Mouse (Mus musculus) liver, postnatal 0 days (tissue): ENCODE data around the gene Vmp1. TPM values are rescaled to one million over a fixed set of nuclear protein-coding genes. Genes with fewer than 3 reads are reported as not detected.

Source experiments
- ATAC-seq: fragments of 200-750 bp; cut with Nextera tagmentation; 2 replicates; pipeline ENCODE4 v1.8.0; 2017; ENCODE audit warnings: mild to moderate bottlenecking, moderate library complexity
- DNase-seq: peaks from one replicate; pipeline ENCODE4 v3.0.0-alpha.2; 2016
- H3K27ac ChIP-seq: fragments of 300-500 bp; sonication (generic); 2 replicates; pipeline ENCODE4 v1.5.1; 2014; ENCODE audit warnings: antibody characterized with exemption, moderate library complexity, mild to moderate bottlenecking, low read depth
- H3K27me3 ChIP-seq: fragments of 300-500 bp; sonication (generic); 2 replicates; pipeline ENCODE4 v1.6.1; 2014; ENCODE audit warnings: low read length, control low read depth, mixed read lengths; ENCODE audit not compliant: insufficient read depth
- H3K36me3 ChIP-seq: fragments of 300-500 bp; sonication (generic); replicated peaks from 2 replicates; pipeline ENCODE4 v1.6.1; 2014; ENCODE audit warnings: mild to moderate bottlenecking, control low read depth, low read length, moderate library complexity, mixed read lengths; ENCODE audit not compliant: insufficient read depth
- H3K4me1 ChIP-seq: fragments of 300-500 bp; sonication (generic); 2 replicates; pipeline ENCODE4 v1.6.1; 2014; ENCODE audit warnings: antibody characterized with exemption, mild to moderate bottlenecking, control low read depth; ENCODE audit not compliant: insufficient read depth
- H3K4me2 ChIP-seq: fragments of 300-500 bp; sonication (generic); 2 replicates; pipeline ENCODE4 v1.6.1; 2014; ENCODE audit warnings: low read depth, mild to moderate bottlenecking, low read length, moderate library complexity, mixed read lengths
- H3K4me3 ChIP-seq: fragments of 300-500 bp; sonication (generic); 2 replicates; pipeline ENCODE4 v1.5.1; 2014; ENCODE audit warnings: low read depth, low read length
- H3K9ac ChIP-seq: fragments of 300-500 bp; sonication (generic); replicated peaks from 2 replicates; pipeline ENCODE4 v1.6.1; 2014; ENCODE audit warnings: mild to moderate bottlenecking, moderate library complexity
- H3K9me3 ChIP-seq: fragments of 300-500 bp; sonication (generic); 2 replicates; pipeline ENCODE4 v1.6.1; 2016; ENCODE audit warnings: mild to moderate bottlenecking, control low read depth, low read length, mixed read lengths
- CTCF ChIP-seq: sonication (generic); IDR thresholded peaks from 2 replicates; pipeline ENCODE4 v1.5.1; 2016; ENCODE audit warnings: antibody characterized with exemption, low read depth
- EP300 ChIP-seq: IDR thresholded peaks from 2 replicates; pipeline ENCODE4 v1.6.1; 2016; ENCODE audit warnings: antibody characterized with exemption, low read depth, mild to moderate bottlenecking
- WGBS: fragments of 180-500 bp; shearing (Covaris S2); extraction: QIAGEN DNeasy Blood & Tissue Kit; methylation state at CpG from one replicate; pipeline ENCODE4 v1.1.7; 2014; ENCODE audit not compliant: insufficient replicate concordance; 5-methylcytosine and 5-hydroxymethylcytosine counted together
- polyA plus RNA-seq: library from polyadenylated mRNA; unstranded; fragments of >200 nt; fragmentation: Nextera tagmentation; extraction: Ambion mirVana; gene quantifications from 2 replicates; pipeline ENCODE4 v1.2.1, GENCODE M21; 2015

Vmp1 gene
- polyA plus RNA-seq, 1 experiment from 2014 or later = 125 TPM

DNA sequence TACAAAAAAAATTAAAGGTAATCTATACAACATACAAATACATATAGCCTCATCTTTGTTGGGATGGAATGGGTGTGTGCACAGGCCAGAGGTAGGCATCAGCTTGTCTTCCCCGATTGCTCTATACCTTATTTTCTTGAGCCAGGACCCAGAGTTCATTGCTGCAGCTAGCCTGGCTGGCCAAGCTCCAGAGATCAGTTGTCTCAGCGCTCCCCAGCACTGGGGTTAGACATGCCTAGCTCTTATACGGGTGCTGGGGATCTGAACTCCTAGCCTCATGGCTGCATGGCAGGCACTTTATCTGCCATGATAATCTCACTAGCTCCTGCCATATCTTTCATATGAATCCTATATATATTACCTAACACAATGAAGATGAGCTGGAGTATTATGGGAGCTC lies 15.5 kb downstream of the Vmp1 start:
- no peak overlapping the region for H3K4me2 ChIP-seq
- WGBS = 60% methylated on average over 3 of the region's 3 CpGs
- H3K9ac ChIP-seq = no peak overlapping the region
- peaks cover 16% of the 10 kb centered on the region for H3K4me1 ChIP-seq
- H3K9me3 ChIP-seq = no peaks in the 10 kb centered on the region
- TF ChIP-seq CTCF (no peak), EP300 (no peak)
- no peak overlapping the region for H3K4me3 ChIP-seq
- DNase-seq (no peak), ATAC-seq (no peak)
- H3K27ac ChIP-seq = peak overlapping the region; percentile 13; the same call in 1 of the 2 replicates
- H3K36me3 ChIP-seq = peaks cover 18% of the 10 kb centered on the region
- H3K27me3 ChIP-seq = no peaks in the 10 kb centered on the region

DNA sequence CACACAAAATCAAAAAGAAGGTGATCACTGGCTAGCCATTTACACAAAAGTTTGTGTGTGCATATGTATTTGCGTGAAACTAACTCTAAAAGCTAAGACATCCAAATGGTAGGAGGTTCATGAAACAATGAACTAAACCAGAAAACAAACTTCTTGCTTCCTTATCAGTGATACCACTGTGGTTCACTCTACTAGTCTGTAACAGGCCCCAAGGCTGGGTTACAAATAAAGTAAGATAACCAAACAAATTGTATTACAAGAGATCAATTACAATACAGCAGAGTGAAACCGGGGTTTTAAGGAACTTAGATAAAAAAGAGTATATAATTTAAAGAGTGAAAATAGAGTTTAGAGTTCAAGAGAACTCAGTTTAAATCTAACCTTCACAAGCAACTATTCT lies 16.1 kb downstream of the Vmp1 start:
- H3K27ac ChIP-seq = peak overlapping the region; percentile 55
- 54% methylated on average over 2 of the region's 2 CpGs for WGBS

DNA sequence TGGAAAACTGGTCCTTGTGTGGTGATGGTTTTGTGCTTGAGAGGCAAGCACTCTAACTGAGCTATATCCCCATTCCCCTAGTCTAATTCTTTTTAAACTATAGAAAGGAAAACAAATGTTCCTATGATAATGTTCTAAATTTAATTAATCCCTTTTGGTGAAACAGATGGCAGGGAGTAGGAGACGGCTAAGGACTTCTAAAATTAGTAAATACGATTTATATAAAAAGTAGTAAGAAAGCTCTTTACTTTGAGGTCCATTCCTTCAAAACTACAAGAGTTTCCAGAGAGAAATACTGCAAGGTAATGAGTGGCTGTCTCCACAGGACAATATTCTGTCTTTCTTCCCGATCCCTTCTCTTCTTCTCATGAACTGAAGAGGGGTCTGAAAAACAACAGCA lies 19.2 kb downstream of the Vmp1 start:
- peak overlapping the region; percentile 87 for H3K27ac ChIP-seq
- H3K36me3 ChIP-seq = peaks cover 38% of the 10 kb centered on the region
- DNase-seq (no peak), ATAC-seq (no peak)
- peaks cover 22% of the 10 kb centered on the region for H3K4me1 ChIP-seq
- no peak overlapping the region for H3K4me3 ChIP-seq
- H3K27me3 ChIP-seq = no peaks in the 10 kb centered on the region
- TF ChIP-seq EP300 = no peak
- TF ChIP-seq CTCF = no peak
- WGBS = 84% methylated on average over 3 of the region's 3 CpGs
- peak overlapping the region; percentile 42 for H3K4me2 ChIP-seq
- H3K9ac ChIP-seq = no peak overlapping the region
- H3K9me3 ChIP-seq = no peaks in the 10 kb centered on the region

More for the DNA sequence above, 16.1 kb downstream of the Vmp1 start:
- no peak for TF ChIP-seq EP300
- TF ChIP-seq CTCF = no peak
- H3K4me1 ChIP-seq = peaks cover 18% of the 10 kb centered on the region
- H3K9ac ChIP-seq = no peak overlapping the region
- ATAC-seq (no peak), DNase-seq (no peak)
- no peak overlapping the region for H3K4me3 ChIP-seq
- H3K4me2 ChIP-seq = no peak overlapping the region
- H3K36me3 ChIP-seq = peaks cover 21% of the 10 kb centered on the region
- H3K9me3 ChIP-seq = no peaks in the 10 kb centered on the region
- no peaks in the 10 kb centered on the region for H3K27me3 ChIP-seq

DNA sequence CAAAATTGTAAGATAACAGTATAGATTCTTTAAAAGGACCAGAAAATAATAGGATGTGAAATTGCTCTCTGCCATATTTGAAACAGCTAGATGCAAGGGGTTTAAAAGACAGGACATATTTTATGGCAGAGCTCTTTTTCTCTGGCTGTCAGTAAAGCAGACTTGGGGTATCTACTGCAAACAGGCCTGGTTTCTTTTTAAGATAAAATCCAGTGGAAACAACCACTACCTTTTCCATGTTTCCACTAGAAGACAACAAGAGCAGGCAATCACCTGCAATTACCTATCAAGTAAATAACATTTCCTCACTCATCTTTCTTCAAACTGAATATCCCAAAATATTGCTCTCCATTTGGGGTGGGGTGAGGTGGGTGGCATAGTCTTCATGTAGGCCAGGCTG lies 19.7 kb downstream of the Vmp1 start:
- no peaks in the 10 kb centered on the region for H3K9me3 ChIP-seq
- H3K4me1 ChIP-seq = peaks cover 22% of the 10 kb centered on the region
- H3K27me3 ChIP-seq = no peaks in the 10 kb centered on the region
- peaks cover 39% of the 10 kb centered on the region for H3K36me3 ChIP-seq
- TF ChIP-seq EP300 (peak; percentile 60), CTCF (no peak)
- H3K9ac ChIP-seq = no peak overlapping the region
- H3K27ac ChIP-seq = peak overlapping the region; percentile 87
- no peak overlapping the region for H3K4me3 ChIP-seq
- ATAC-seq (peak; percentile 55), DNase-seq (no peak)
- H3K4me2 ChIP-seq = peak overlapping the region; percentile 42

DNA sequence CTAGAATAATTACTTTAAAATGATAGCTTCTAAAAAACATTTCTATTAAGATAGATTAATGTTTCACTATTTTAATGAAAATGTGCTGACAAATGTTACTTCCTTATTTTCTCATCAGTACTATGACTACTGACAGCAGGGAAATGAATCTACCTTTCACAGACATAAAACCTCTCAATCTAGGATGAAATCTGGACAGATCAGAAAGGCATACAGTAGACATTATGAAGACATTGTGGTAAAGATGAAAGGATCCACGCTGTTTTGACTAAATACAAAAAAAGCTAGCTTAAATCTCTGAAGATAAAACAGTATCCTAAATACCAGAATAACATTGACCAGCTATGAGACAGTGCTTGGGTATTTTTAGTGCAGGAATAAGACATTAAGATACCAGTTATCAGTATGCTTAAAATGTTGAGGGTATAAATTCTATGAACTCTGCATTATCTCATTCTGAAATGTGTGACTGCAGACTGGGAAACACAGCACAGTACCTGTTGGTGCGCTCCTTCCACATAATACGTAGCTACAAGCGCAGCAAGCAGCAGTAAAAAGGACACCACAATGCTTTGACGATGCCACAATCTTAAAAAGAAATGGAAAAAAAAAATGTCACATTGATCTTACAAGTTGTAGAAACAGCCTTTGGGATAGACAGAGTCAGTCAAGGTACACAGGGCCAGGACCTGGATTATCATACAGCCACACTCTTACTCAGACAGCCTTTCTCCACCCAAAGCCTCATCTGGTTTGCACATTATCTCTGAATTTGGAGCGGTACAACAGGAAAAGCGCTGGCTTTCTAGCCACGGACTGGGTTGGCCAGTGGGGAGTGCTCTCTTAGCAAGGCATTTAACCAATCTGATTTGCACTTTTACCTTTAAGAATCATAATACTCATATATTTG lies 20.4 kb downstream of the Vmp1 start:
- H3K27me3 ChIP-seq = no peaks in the 10 kb centered on the region
- no peak overlapping the region for H3K9ac ChIP-seq
- peak; percentile 46 for DNase-seq
- peaks cover 44% of the 10 kb centered on the region for H3K36me3 ChIP-seq
- no peak overlapping the region for H3K4me3 ChIP-seq
- peak; percentile 96 for ATAC-seq
- peak; percentile 91 for TF ChIP-seq EP300
- TF ChIP-seq CTCF = 0 out of 2 replicates have a peak, but pooled peaks have one; percentile 17
- peak overlapping the region; percentile 87 for H3K27ac ChIP-seq
- H3K4me2 ChIP-seq = peak overlapping the region; percentile 42
- no peaks in the 10 kb centered on the region for H3K9me3 ChIP-seq
- WGBS = 64% methylated on average over 8 of the region's 8 CpGs
- peaks cover 22% of the 10 kb centered on the region for H3K4me1 ChIP-seq

DNA sequence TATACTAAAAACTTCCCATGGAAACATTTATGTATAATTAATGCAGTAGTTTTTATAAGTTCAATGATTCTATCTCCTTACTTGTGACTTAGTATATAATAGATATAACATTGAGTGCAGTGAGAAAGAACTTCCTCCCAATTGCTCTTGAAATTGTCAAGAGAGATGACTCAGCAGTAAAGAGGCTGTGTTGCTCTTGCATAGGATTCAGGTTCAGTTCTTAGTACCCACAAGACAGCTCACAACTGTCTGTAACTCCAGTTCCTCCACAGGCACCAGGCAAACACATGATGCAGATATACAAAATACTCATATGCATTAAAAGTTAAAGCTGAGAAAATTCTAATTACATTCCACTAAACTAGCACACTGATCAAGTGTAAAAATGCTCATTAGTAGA lies 25.8 kb downstream of the Vmp1 start:
- H3K27me3 ChIP-seq = no peaks in the 10 kb centered on the region
- TF ChIP-seq EP300 = no peak
- TF ChIP-seq CTCF = no peak
- H3K36me3 ChIP-seq = peaks cover 28% of the 10 kb centered on the region
- H3K27ac ChIP-seq = peak overlapping the region; percentile 44; the same call in 1 of the 2 replicates
- ATAC-seq (no peak), DNase-seq (no peak)
- no peak overlapping the region for H3K4me3 ChIP-seq
- no peaks in the 10 kb centered on the region for H3K9me3 ChIP-seq
- peaks cover 11% of the 10 kb centered on the region for H3K4me1 ChIP-seq
- H3K9ac ChIP-seq = no peak overlapping the region
- no peak overlapping the region for H3K4me2 ChIP-seq
